Mouse (Mus musculus): ENCODE data around the gene St3gal3.

Gene St3gal3

GRCm38 (mm10) chr4:118141511-118141910 is 6.8 kb upstream of the St3gal3 start:
- DNase-seq (ENCODE audit: extremely low read depth, low read depth, low spot score) = no peak

- peak; percentile 70 for DNase-seq (ENCODE audit: extremely low read depth, low read depth, low spot score)
Measured at GRCm38 (mm10) chr4:118138891-118139290, 4.2 kb upstream of the St3gal3 start.

- no peak for DNase-seq (ENCODE audit: extremely low read depth, low read depth, low spot score)
Measured at GRCm38 (mm10) chr4:118137857-118138256, 3.1 kb upstream of the St3gal3 start.

GRCm38 (mm10) chr4:118137311-118137710 is 2.6 kb upstream of the St3gal3 start:
- no peak for DNase-seq (ENCODE audit: extremely low read depth, low read depth, low spot score)

GRCm38 (mm10) chr4:118135414-118135813 is 700 bp upstream of the St3gal3 start:
- DNase-seq (ENCODE audit: extremely low read depth, low read depth, low spot score) = no peak

GRCm38 (mm10) chr4:118131329-118131728 is 3.4 kb downstream of the St3gal3 start:
- no peak for DNase-seq (ENCODE audit: extremely low read depth, low read depth, low spot score)

- DNase-seq (ENCODE audit: extremely low read depth, low read depth, low spot score) = peak; percentile 95
Measured at GRCm38 (mm10) chr4:118123030-118123704, 11.5 kb downstream of the St3gal3 start.

- DNase-seq (ENCODE audit: extremely low read depth, low read depth, low spot score) = no peak
Measured at GRCm38 (mm10) chr4:118122078-118122477, 12.6 kb downstream of the St3gal3 start.

- no peak for DNase-seq (ENCODE audit: extremely low read depth, low read depth, low spot score)
Measured at GRCm38 (mm10) chr4:118117565-118117964, 17.1 kb downstream of the St3gal3 start.

GRCm38 (mm10) chr4:118116098-118116497 is 18.6 kb downstream of the St3gal3 start:
- no peak for DNase-seq (ENCODE audit: extremely low read depth, low read depth, low spot score)

GRCm38 (mm10) chr4:118115132-118115531 is 19.6 kb downstream of the St3gal3 start:
- DNase-seq (ENCODE audit: extremely low read depth, low read depth, low spot score) = no peak

- no peak for DNase-seq (ENCODE audit: extremely low read depth, low read depth, low spot score)
Measured at GRCm38 (mm10) chr4:118112601-118113000, 22.1 kb downstream of the St3gal3 start.

- DNase-seq (ENCODE audit: extremely low read depth, low read depth, low spot score) = no peak
Measured at GRCm38 (mm10) chr4:118109649-118110048, 25.1 kb downstream of the St3gal3 start.

GRCm38 (mm10) chr4:118108779-118109178 is 25.9 kb downstream of the St3gal3 start:
- no peak for DNase-seq (ENCODE audit: extremely low read depth, low read depth, low spot score)

- no peak for DNase-seq (ENCODE audit: extremely low read depth, low read depth, low spot score)
Measured at GRCm38 (mm10) chr4:118105256-118106053, 29.3 kb downstream of the St3gal3 start.

GRCm38 (mm10) chr4:118103280-118103830 is 31.4 kb downstream of the St3gal3 start:
- DNase-seq (ENCODE audit: extremely low read depth, low read depth, low spot score) = no peak

GRCm38 (mm10) chr4:118101497-118101896 is 33.2 kb downstream of the St3gal3 start:
- DNase-seq (ENCODE audit: extremely low read depth, low read depth, low spot score) = no peak

GRCm38 (mm10) chr4:118099637-118100364 is 34.9 kb downstream of the St3gal3 start:
- DNase-seq (ENCODE audit: extremely low read depth, low read depth, low spot score) = no peak

GRCm38 (mm10) chr4:118098571-118098970 is 36.1 kb downstream of the St3gal3 start:
- DNase-seq (ENCODE audit: extremely low read depth, low read depth, low spot score) = no peak

- DNase-seq (ENCODE audit: extremely low read depth, low read depth, low spot score) = no peak
Measured at GRCm38 (mm10) chr4:118096069-118096468, 38.6 kb downstream of the St3gal3 start.

GRCm38 (mm10) chr4:118092784-118093457 is 41.8 kb downstream of the St3gal3 start:
- DNase-seq (ENCODE audit: extremely low read depth, low read depth, low spot score) = no peak

Measured in fat pad, adult 2 months (tissue).